Mouse (Mus musculus) myocyte (in vitro differentiated cells): ENCODE results near the gene Prss40.

Experiments used
- E2F4 ChIP-seq: IDR thresholded peaks from one replicate; pipeline ENCODE4 v1.6.1; 2011; ENCODE audit warnings: mild to moderate bottlenecking, control low read depth, moderate library complexity; ENCODE audit not compliant: insufficient read depth
- MAX ChIP-seq: IDR thresholded peaks from one replicate; pipeline ENCODE4 v1.6.1; 2011; ENCODE audit warnings: low read depth, mild to moderate bottlenecking, control low read depth
- POLR2A ChIP-seq: IDR thresholded peaks from one replicate; pipeline ENCODE4 v1.6.1; 2011; ENCODE audit warnings: low read depth, mild to moderate bottlenecking, control low read depth, moderate library complexity; ENCODE audit not compliant: insufficient read length
- POLR2AphosphoS2 ChIP-seq: IDR thresholded peaks from one replicate; pipeline ENCODE4 v1.6.1; 2011; ENCODE audit warnings: low read depth, control low read depth; ENCODE audit not compliant: insufficient read length
- TCF12 ChIP-seq: IDR thresholded peaks from one replicate; pipeline ENCODE4 v1.6.1; 2011; ENCODE audit warnings: mild to moderate bottlenecking, control low read depth; ENCODE audit not compliant: poor library complexity, insufficient read depth, severe bottlenecking
- USF1 ChIP-seq: IDR thresholded peaks from one replicate; pipeline ENCODE4 v1.6.1; 2011; ENCODE audit warnings: low read depth, mild to moderate bottlenecking, control low read depth, moderate library complexity

DNA sequence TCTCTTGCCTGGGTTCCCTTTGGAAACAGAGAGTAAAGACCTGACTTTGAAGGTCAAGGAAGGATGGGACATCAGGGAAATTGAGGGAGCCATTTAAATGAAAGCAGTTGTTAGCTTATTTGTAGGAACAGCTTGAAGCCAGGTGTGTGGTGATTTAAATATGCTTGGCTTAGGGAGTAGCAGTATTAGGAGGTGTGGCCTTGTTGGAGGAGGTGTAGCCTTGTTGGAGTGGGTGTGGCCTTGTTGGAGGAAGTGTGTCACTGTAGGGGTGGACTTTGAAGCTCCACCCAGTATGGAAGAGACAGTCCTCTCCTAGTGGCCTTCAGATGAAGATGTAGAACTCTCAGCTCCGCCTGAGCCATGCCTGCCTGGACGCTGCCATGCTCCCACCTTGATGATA, 9.1 kb upstream of the Prss40 start:
- TF ChIP-seq E2F4 (no peak), POLR2A (no peak), TCF12 (no peak), POLR2AphosphoS2 (no peak), USF1 (no peak), MAX (no peak)
